8 mouse cellular contexts compared by ENCODE assay signal in genomic region chr17:29759963-29760362, GRCm38 (mm10). TPM values are rescaled to one million over a fixed set of nuclear protein-coding genes. Genes with fewer than 3 reads are reported as not detected.
A peak's percentile ranks its signal among the peaks of the same experiment; 100 is the strongest.
DNase-seq lines count a peak whose midpoint lies in the region; ATAC-seq lines count a peak whose summit lies in the region.

No protein-coding gene starts in this region.

- H3K36me3 ChIP-seq in forebrain, embryonic 13.5 days (ENCODE audit: poor library complexity, severe bottlenecking) = no peaks in the 10 kb centered on the region
- H3K36me3 ChIP-seq in forebrain, embryonic 10.5 days (replicated peaks) = no peaks in the 10 kb centered on the region
- H3K36me3 ChIP-seq in neural tube, embryonic 12.5 days = no peaks in the 10 kb centered on the region
- no peaks in the 10 kb centered on the region for H3K36me3 ChIP-seq in liver, embryonic 11.5 days (ENCODE audit: control insufficient read depth, insufficient read depth, low read length)

- no peaks in the 10 kb centered on the region for H3K9me3 ChIP-seq in forebrain, embryonic 13.5 days (replicated peaks)
- H3K9me3 ChIP-seq in forebrain, embryonic 10.5 days = no peaks in the 10 kb centered on the region
- no peaks in the 10 kb centered on the region for H3K9me3 ChIP-seq in neural tube, embryonic 12.5 days
- H3K9me3 ChIP-seq in liver, embryonic 11.5 days (ENCODE audit: control insufficient read depth, low read length) = no peaks in the 10 kb centered on the region

- ATAC-seq in forebrain, embryonic 13.5 days = peak; percentile 65
- peak; percentile 29; the same call in 1 of the 2 replicates for ATAC-seq in neural tube, embryonic 12.5 days (ENCODE audit: low FRiP score, low read depth)
- ATAC-seq in liver, embryonic 11.5 days (replicated peaks; ENCODE audit: low FRiP score) = no peak

- H3K9ac ChIP-seq in forebrain, embryonic 13.5 days = no peak overlapping the region
- no peak overlapping the region for H3K9ac ChIP-seq in neural tube, embryonic 12.5 days
- no peak overlapping the region for H3K9ac ChIP-seq in liver, embryonic 11.5 days (ENCODE audit: low read depth, low read length)

- no peak overlapping the region for H3K4me3 ChIP-seq in forebrain, embryonic 13.5 days
- no peak overlapping the region for H3K4me3 ChIP-seq in forebrain, embryonic 10.5 days
- no peak overlapping the region for H3K4me3 ChIP-seq in neural tube, embryonic 12.5 days
- H3K4me3 ChIP-seq in liver, embryonic 11.5 days (ENCODE audit: low read depth, low read length) = no peak overlapping the region

- H3K27me3 ChIP-seq in forebrain, embryonic 13.5 days = no peaks in the 10 kb centered on the region
- no peaks in the 10 kb centered on the region for H3K27me3 ChIP-seq in forebrain, embryonic 10.5 days (ENCODE audit: poor library complexity, severe bottlenecking)
- H3K27me3 ChIP-seq in neural tube, embryonic 12.5 days (replicated peaks) = no peaks in the 10 kb centered on the region
- no peaks in the 10 kb centered on the region for H3K27me3 ChIP-seq in liver, embryonic 11.5 days (replicated peaks; ENCODE audit: control insufficient read depth, insufficient read depth, low read length)

- H3K4me1 ChIP-seq in forebrain, embryonic 13.5 days = peaks cover 7% of the 10 kb centered on the region; the same call in 1 of the 2 replicates
- peaks cover 7% of the 10 kb centered on the region for H3K4me1 ChIP-seq in forebrain, embryonic 10.5 days
- H3K4me1 ChIP-seq in neural tube, embryonic 12.5 days = peaks cover 9% of the 10 kb centered on the region
- H3K4me1 ChIP-seq in liver, embryonic 11.5 days (replicated peaks; ENCODE audit: control insufficient read depth, insufficient read depth, low read length) = no peaks in the 10 kb centered on the region

- peak overlapping the region; percentile 38 for H3K4me2 ChIP-seq in forebrain, embryonic 13.5 days
- H3K4me2 ChIP-seq in neural tube, embryonic 12.5 days (replicated peaks) = peak overlapping the region; percentile 22; the same call in 1 of the 2 replicates
- H3K4me2 ChIP-seq in liver, embryonic 11.5 days = no peak overlapping the region

- intact Hi-C loops in heart, postnatal 10 days (cut with DNase I) = no loop called here
- intact Hi-C loops in gastrocnemius, postnatal 14 days (cut with DNase I; ENCODE audit: low total_unique reads) = no loop called here

- H3K27ac ChIP-seq in forebrain, embryonic 13.5 days = peak overlapping the region; percentile 69
- no peak overlapping the region for H3K27ac ChIP-seq in forebrain, embryonic 10.5 days
- no peak overlapping the region for H3K27ac ChIP-seq in neural tube, embryonic 12.5 days
- H3K27ac ChIP-seq in liver, embryonic 11.5 days (ENCODE audit: low read depth, low read length) = no peak overlapping the region

- DNase-seq in forebrain, embryonic 10.5 days (ENCODE audit: extremely low spot score, low spot score) = no peak
- DNase-seq in neural tube, embryonic 10.5 days (ENCODE audit: extremely low spot score, low spot score) = no peak
- DNase-seq in heart, postnatal 10 days = peak; percentile 42 to 45
- peak; percentile 33 for DNase-seq in right cerebral cortex, postnatal 14 days
- no peak for DNase-seq in gastrocnemius, postnatal 14 days
- DNase-seq in liver, embryonic 11.5 days (ENCODE audit: low spot score) = no peak

- 48% methylated on average over 19 of the region's 19 CpGs for WGBS in forebrain, embryonic 13.5 days
- WGBS in forebrain, embryonic 10.5 days = 90% methylated on average over 19 of the region's 19 CpGs
- 50% methylated on average over 19 of the region's 19 CpGs for WGBS in neural tube, embryonic 12.5 days
- WGBS in liver, embryonic 11.5 days = 84% methylated on average over 19 of the region's 19 CpGs

RNA-seq across cellular contexts. Expression of gene Ccdc167, which starts 43.1 kb away (rescaled TPM):
- 13.0 and 14.2 TPM in 2 replicates for polyA plus RNA-seq in forebrain, embryonic 13.5 days (2015; fragmentation: Nextera tagmentation; extraction: Ambion mirVana)
- 16.0 and 17.9 TPM in 2 replicates for polyA plus RNA-seq in forebrain, embryonic 10.5 days (2016; fragmentation: Nextera tagmentation; extraction: Ambion mirVana)
- polyA plus RNA-seq in neural tube, embryonic 12.5 days (2016; fragmentation: Nextera tagmentation; extraction: Ambion mirVana) = 15.4 and 17.1 TPM in 2 replicates
- 10 to 100 TPM; 15.9 to 17.1 TPM for total RNA-seq in heart, postnatal 10 days (2021)
- 1 to 10 TPM; 5.5 to 6.2 TPM for total RNA-seq in gastrocnemius, postnatal 14 days (2021)
- 15.2 and 15.4 TPM in 2 replicates for polyA plus RNA-seq in liver, embryonic 11.5 days (2014; fragmentation: Nextera tagmentation; extraction: Ambion mirVana)

Comparison
In these comparisons a context has a peak if more than half of its experiments do, and no peak if none do; other contexts are left out.
1. DNase-seq: peak in heart, postnatal 10 days (2 of 2) and right cerebral cortex, postnatal 14 days (single experiment); none in forebrain, embryonic 10.5 days (single experiment), neural tube, embryonic 10.5 days (single experiment), gastrocnemius, postnatal 14 days (single experiment) and liver, embryonic 11.5 days (single experiment).